ENCODE assay signal across 8 mouse cellular contexts in genomic region chr6:29609111-29610019, GRCm38 (mm10). TPM values are rescaled to one million over a fixed set of nuclear protein-coding genes. Genes with fewer than 3 reads are reported as not detected.
DNase-seq lines count a peak whose midpoint lies in the region; ATAC-seq and TF ChIP-seq lines count a peak whose summit lies in the region.

TSS of gene Tnpo3 (minus strand) at chr6:29609887.

- DNase-seq in MN1 (ENCODE audit: low spot score): peak; percentile 95
- DNase-seq in cerebellum, adult 9-10 months: peak; percentile 95
- DNase-seq in hindbrain, embryonic 10.5 days (ENCODE audit: low spot score): peak; percentile 92
- peak; percentile 92 for DNase-seq in layer of hippocampus, adult 9-11 months
- peak; percentile 98 for DNase-seq in lung, postnatal 0 days (ENCODE audit: low spot score)
- DNase-seq in ovary, postnatal 14 days (ENCODE audit: low spot score): peak; percentile 88
- DNase-seq in thymus, postnatal 14 days: peak; percentile 93

- no peak for TF ChIP-seq CTCF in lung, postnatal 0 days (IDR thresholded peaks at IDR 0.05)

- no peaks in the 10 kb centered on the region for H3K27me3 ChIP-seq in hindbrain, embryonic 10.5 days (ENCODE audit: insufficient read depth, poor library complexity, severe bottlenecking)
- H3K27me3 ChIP-seq in lung, postnatal 0 days (replicated peaks; ENCODE audit: insufficient read depth, low read length): no peaks in the 10 kb centered on the region

- H3K4me1 ChIP-seq in hindbrain, embryonic 10.5 days (replicated peaks): peaks cover 17% of the 10 kb centered on the region
- H3K4me1 ChIP-seq in lung, postnatal 0 days (ENCODE audit: insufficient read depth, low read depth, low read length): 0 out of 2 replicates have a peak, but pooled peaks cover 3% of the 10 kb centered on the region

- no peak for TF ChIP-seq EP300 in lung, postnatal 0 days (IDR thresholded peaks at IDR 0.05)

- H3K27ac ChIP-seq in hindbrain, embryonic 10.5 days: peak within 1 kb of the TSS; percentile 91
- H3K27ac ChIP-seq in lung, postnatal 0 days (ENCODE audit: low read length): peak within 1 kb of the TSS; percentile 92

- ATAC-seq in frontal cortex, adult (ENCODE audit: low TSS enrichment): peak; percentile 99
- peak; percentile 99 for ATAC-seq in lung, postnatal 0 days

- H3K36me3 ChIP-seq in hindbrain, embryonic 10.5 days: no peaks in the 10 kb centered on the region
- no peaks in the 10 kb centered on the region for H3K36me3 ChIP-seq in lung, postnatal 0 days (ENCODE audit: insufficient read depth, low read length)

- H3K4me2 ChIP-seq in lung, postnatal 0 days (replicated peaks; ENCODE audit: low read depth, low read length): peak within 1 kb of the TSS; percentile 80

- H3K4me3 ChIP-seq in hindbrain, embryonic 10.5 days: peak within 1 kb of the TSS; percentile 100
- H3K4me3 ChIP-seq in lung, postnatal 0 days (ENCODE audit: low read depth, low read length): peak within 1 kb of the TSS; percentile 72

- no peaks in the 10 kb centered on the region for H3K9me3 ChIP-seq in hindbrain, embryonic 10.5 days
- no peaks in the 10 kb centered on the region for H3K9me3 ChIP-seq in lung, postnatal 0 days (ENCODE audit: low read length)

- under 1% methylated on average over 67 of the region's 67 CpGs for WGBS in hindbrain, embryonic 10.5 days
- WGBS in lung, postnatal 0 days: 2% methylated on average over 66 of the region's 67 CpGs

- H3K9ac ChIP-seq in lung, postnatal 0 days (replicated peaks; ENCODE audit: low read depth): peak within 1 kb of the TSS; percentile 80

RNA-seq across cellular contexts. Expression of gene Tnpo3, which starts in this region (rescaled TPM):
- polyA plus RNA-seq in hindbrain, embryonic 10.5 days (2016; fragmentation: Nextera tagmentation; extraction: Ambion mirVana): 93.1 and 118 TPM in 2 replicates
- polyA plus RNA-seq in lung, postnatal 0 days (2015; fragmentation: Nextera tagmentation; extraction: Ambion mirVana): 38.3 and 39.5 TPM in 2 replicates

Comparison
In these comparisons a context has a peak if more than half of its experiments do, and no peak if none do; other contexts are left out.
1. Peak in every context shown above with its lines: DNase-seq, ATAC-seq, H3K4me3 ChIP-seq and H3K27ac ChIP-seq.